Mouse (Mus musculus): Measurements from ENCODE around the gene Fh1.

DNA sequence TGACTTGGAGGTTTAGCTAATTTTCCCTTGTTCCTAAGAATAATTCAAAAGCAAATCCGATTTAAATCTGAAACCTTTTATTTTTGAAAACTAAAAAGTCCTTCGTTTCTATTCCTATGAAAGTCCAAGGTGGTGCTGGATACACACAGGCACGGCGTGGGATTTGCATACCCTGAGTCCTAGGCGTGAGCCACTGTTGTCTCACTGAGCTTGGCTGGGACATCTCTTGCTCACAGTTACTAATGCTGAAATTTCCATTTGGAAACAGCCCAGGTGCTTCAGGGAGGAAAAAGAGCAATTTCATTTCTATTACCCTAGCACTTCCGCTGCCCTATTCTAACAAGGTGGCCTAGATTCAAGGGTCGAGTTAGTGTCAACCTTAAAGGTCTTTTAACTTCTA is 45.1 kb downstream of the Fh1 start:
- TF ChIP-seq CTCF (IDR thresholded peaks at IDR 0.05; ENCODE audit: low read depth, low read length) (no peak), POLR2A (IDR thresholded peaks at IDR 0.05; ENCODE audit: extremely low read depth, insufficient read depth, low read length) (no peak)
